9 mouse cellular contexts compared by ENCODE assay signal in genomic region chr16:17499249-17499883, GRCm38 (mm10). TPM values are rescaled to one million over a fixed set of nuclear protein-coding genes. Genes with fewer than 3 reads are reported as not detected.
DNase-seq lines count a peak whose midpoint lies in the region; ATAC-seq lines count a peak whose summit lies in the region.
"Had no signal": no experiment of that assay in that cellular context is flagged by ENCODE, and none has a peak within 500 bp of the region (broad histone marks: within the 10 kb centered on the region; RNA-seq: fewer than 3 reads in every experiment).

No protein-coding gene starts in this region.

- no peaks in the 10 kb centered on the region for H3K27me3 ChIP-seq in forebrain, embryonic 15.5 days
- H3K27me3 ChIP-seq in midbrain, embryonic 11.5 days (ENCODE audit: control insufficient read depth, insufficient read depth, low read length), result no peaks in the 10 kb centered on the region

- H3K4me2 ChIP-seq in forebrain, embryonic 15.5 days (replicated peaks), result peak overlapping the region; percentile 9; the same call in 1 of the 2 replicates
- H3K4me2 ChIP-seq in midbrain, embryonic 11.5 days, result peak overlapping the region; percentile 15; the same call in 1 of the 2 replicates

- no peaks in the 10 kb centered on the region for H3K9me3 ChIP-seq in forebrain, embryonic 15.5 days
- H3K9me3 ChIP-seq in midbrain, embryonic 11.5 days (ENCODE audit: control insufficient read depth, low read length), result no peaks in the 10 kb centered on the region

- peak; percentile 80 for ATAC-seq in forebrain, embryonic 15.5 days (replicated peaks)
- ATAC-seq in midbrain, embryonic 11.5 days (ENCODE audit: low FRiP score), result peak; percentile 94
- ATAC-seq: intestine, postnatal 0 days had no signal

- H3K4me1 ChIP-seq in forebrain, embryonic 15.5 days, result peaks cover 19% of the 10 kb centered on the region
- peaks cover 8% of the 10 kb centered on the region for H3K4me1 ChIP-seq in midbrain, embryonic 11.5 days (ENCODE audit: control insufficient read depth, insufficient read depth, low read length)

- 13% methylated on average over 10 of the region's 10 CpGs for WGBS in forebrain, embryonic 15.5 days
- WGBS in midbrain, embryonic 11.5 days, result 11% methylated on average over 10 of the region's 10 CpGs

- H3K36me3 ChIP-seq in forebrain, embryonic 15.5 days, result no peaks in the 10 kb centered on the region
- no peaks in the 10 kb centered on the region for H3K36me3 ChIP-seq in midbrain, embryonic 11.5 days (ENCODE audit: control insufficient read depth, insufficient read depth, low read length)

- peak; percentile 39 to 46 for DNase-seq in frontal cortex, postnatal 10 days (ENCODE audit: low spot score in 2 of 2)
- no peak for DNase-seq in frontal cortex, postnatal 36 days (ENCODE audit: low spot score in 2 of 2)
- peak; percentile 11 for DNase-seq in ZHBTc4 (ENCODE audit: low read depth, low spot score)
- peak; percentile 90 for DNase-seq in midbrain, embryonic 11.5 days (ENCODE audit: low spot score, missing footprints)
- no peak for DNase-seq in testis, postnatal 14 days (ENCODE audit: low spot score)
- no peak for DNase-seq in layer of hippocampus, adult 9-11 months
- no peak for DNase-seq in kidney, postnatal 25 days

- H3K9ac ChIP-seq in forebrain, embryonic 15.5 days (replicated peaks), result no peak overlapping the region
- H3K9ac ChIP-seq in midbrain, embryonic 11.5 days (ENCODE audit: low read length), result peak overlapping the region; percentile 44; the same call in 1 of the 2 replicates

- H3K4me3 ChIP-seq in forebrain, embryonic 15.5 days, result no peak overlapping the region
- H3K4me3 ChIP-seq in midbrain, embryonic 11.5 days (ENCODE audit: low read depth, low read length), result no peak overlapping the region

- peak overlapping the region; percentile 14; the same call in 1 of the 2 replicates for H3K27ac ChIP-seq in forebrain, embryonic 15.5 days (replicated peaks)
- peak overlapping the region; percentile 14; the same call in 1 of the 2 replicates for H3K27ac ChIP-seq in midbrain, embryonic 11.5 days (ENCODE audit: low read depth, low read length)

RNA-seq across cellular contexts. Expression of gene Lztr1, which starts 9.1 kb away (rescaled TPM):
- 120 and 133 TPM in 2 replicates for polyA plus RNA-seq in forebrain, embryonic 15.5 days (2015; fragmentation: Nextera tagmentation; extraction: Ambion mirVana)
- 70.5 and 77.2 TPM in 2 replicates for polyA plus RNA-seq in midbrain, embryonic 11.5 days (2014; fragmentation: Nextera tagmentation; extraction: Ambion mirVana)

RNA-seq across cellular contexts. Expression of gene Aifm3, which starts 10.0 kb away (rescaled TPM):
- polyA plus RNA-seq in forebrain, embryonic 15.5 days (2015; fragmentation: Nextera tagmentation; extraction: Ambion mirVana), result 8.0 and 10.6 TPM in 2 replicates
- polyA plus RNA-seq in midbrain, embryonic 11.5 days (2014; fragmentation: Nextera tagmentation; extraction: Ambion mirVana), result 1.4 and 3.0 TPM in 2 replicates

RNA-seq across cellular contexts. Expression of gene Thap7, which starts 31.6 kb away (rescaled TPM):
- 65.8 and 67.7 TPM in 2 replicates for polyA plus RNA-seq in forebrain, embryonic 15.5 days (2015; fragmentation: Nextera tagmentation; extraction: Ambion mirVana)
- 46.7 and 47.1 TPM in 2 replicates for polyA plus RNA-seq in midbrain, embryonic 11.5 days (2014; fragmentation: Nextera tagmentation; extraction: Ambion mirVana)

RNA-seq across cellular contexts. Expression of gene Crkl, which starts 47.6 kb away (rescaled TPM):
- polyA plus RNA-seq in forebrain, embryonic 15.5 days (2015; fragmentation: Nextera tagmentation; extraction: Ambion mirVana), result 117 and 120 TPM in 2 replicates
- 85.5 and 92.2 TPM in 2 replicates for polyA plus RNA-seq in midbrain, embryonic 11.5 days (2014; fragmentation: Nextera tagmentation; extraction: Ambion mirVana)

Comparison
In these comparisons a context has a peak if more than half of its experiments do, and no peak if none do; other contexts are left out.
1. DNase-seq: peak in frontal cortex, postnatal 10 days (2 of 2), ZHBTc4 (single experiment) and midbrain, embryonic 11.5 days (single experiment); none in frontal cortex, postnatal 36 days (0 of 2), testis, postnatal 14 days (single experiment), layer of hippocampus, adult 9-11 months (single experiment) and kidney, postnatal 25 days (0 of 2).